Mouse (Mus musculus) erythroblast, embryonic 14.5 days (primary cell): ENCODE measurements around the gene Col27a1.

Source experiments
- GATA1 ChIP-seq: IDR thresholded peaks from 2 replicates; pipeline ENCODE4 v1.6.1; 2012; ENCODE audit warnings: low read length, inconsistent platforms, mixed read lengths
- TAL1 ChIP-seq: IDR thresholded peaks from 3 replicates; pipeline ENCODE4 v1.6.1; 2012; ENCODE audit warnings: low read length, inconsistent platforms, mixed read lengths

DNA sequence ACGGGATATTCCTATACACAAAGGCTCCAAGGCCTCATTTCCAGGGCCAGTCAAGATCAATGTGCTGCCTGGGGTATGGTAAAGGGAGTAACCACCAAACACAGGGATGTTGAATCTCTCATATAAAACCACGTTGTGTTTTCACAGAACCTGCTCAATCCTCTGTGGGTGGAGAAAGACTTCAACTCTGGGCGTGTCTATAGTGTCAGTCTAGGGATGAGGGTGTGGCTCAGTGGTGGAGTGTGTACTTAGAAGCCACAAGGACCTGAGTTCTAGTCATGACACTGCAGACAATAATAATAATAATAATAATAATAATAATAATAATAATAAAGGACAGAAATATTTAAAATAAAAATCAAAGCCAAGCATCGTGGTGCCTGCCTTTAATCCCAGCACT lies 170.5 kb downstream of the Col27a1 start:
- TF ChIP-seq GATA1: no peak
- no peak for TF ChIP-seq TAL1
